In genomic region chr17:87368481-87368880, GRCm38 (mm10) we compare ENCODE assay signal across 25 mouse cellular contexts. TPM values are rescaled to one million over a fixed set of nuclear protein-coding genes. Genes with fewer than 3 reads are reported as not detected.
DNase-seq lines count a peak whose midpoint lies in the region; ATAC-seq and TF ChIP-seq lines count a peak whose summit lies in the region.
"Had no signal": no experiment of that assay in that cellular context is flagged by ENCODE, and none has a peak within 500 bp of the region (broad histone marks: within the 10 kb centered on the region; RNA-seq: fewer than 3 reads in every experiment).

No protein-coding gene starts in this region.

- WGBS in bone marrow, adult 2 months = 82% methylated on average over 10 of the region's 10 CpGs
- WGBS in liver, postnatal 0 days (ENCODE audit: insufficient replicate concordance) = 88% methylated on average over 10 of the region's 10 CpGs

- no peak for DNase-seq in gastrocnemius, adult 2 months
- DNase-seq in gastrocnemius, adult 18-20 months (ENCODE audit: low spot score) = no peak
- no peak for DNase-seq in left cerebral cortex, adult 2 months (ENCODE audit: extremely low spot score in 1 of 2, low spot score in 2 of 2)
- DNase-seq in left cerebral cortex, adult 9 months (ENCODE audit: low spot score in 2 of 2) = no peak
- DNase-seq in natural killer cell, adult 2 months (ENCODE audit: low spot score in 2 of 2) = peak; percentile 70 to 86
- DNase-seq in liver, postnatal 0 days = no peak
- no peak for DNase-seq in adrenal gland, postnatal 4 days (ENCODE audit: low spot score in 2 of 2)
- DNase-seq: adrenal gland, postnatal 14 days; cerebellum, adult 2 months; heart, adult 18-20 months; heart, postnatal 10 days; left cerebral cortex, postnatal 4 days; lung, embryonic 14.5 days; retina, postnatal 1 day; right cerebral cortex, postnatal 4 days had no signal

- no peaks in the 10 kb centered on the region for H3K9me3 ChIP-seq in liver, postnatal 0 days (ENCODE audit: low read length)
- H3K9me3 ChIP-seq: embryonic facial prominence, embryonic 15.5 days; forebrain, embryonic 13.5 days had no signal

- TF ChIP-seq EP300 in liver, postnatal 0 days (IDR thresholded peaks at IDR 0.05; ENCODE audit: low read depth) = no peak

- H3K36me3 ChIP-seq in liver, postnatal 0 days (replicated peaks; ENCODE audit: insufficient read depth, low read length) = peaks cover 6% of the 10 kb centered on the region; the same call in 1 of the 2 replicates
- H3K36me3 ChIP-seq: embryonic facial prominence, embryonic 15.5 days had no signal

- no peak for ATAC-seq in liver, postnatal 0 days
- ATAC-seq: activated CD4-positive, CD25-positive, alpha-beta regulatory T cell, adult 4 months had no signal

- no peaks in the 10 kb centered on the region for H3K27me3 ChIP-seq in liver, postnatal 0 days (ENCODE audit: insufficient read depth, low read length)
- H3K27me3 ChIP-seq: embryonic facial prominence, embryonic 15.5 days; forebrain, embryonic 13.5 days; Patski had no signal

- no peak overlapping the region for H3K4me3 ChIP-seq in gastrocnemius, adult 2 months
- H3K4me3 ChIP-seq in left cerebral cortex, adult 2 months = no peak overlapping the region
- no peak overlapping the region for H3K4me3 ChIP-seq in bone marrow, adult 2 months (replicated peaks; ENCODE audit: control insufficient read depth, low read depth, low read length)
- no peak overlapping the region for H3K4me3 ChIP-seq in liver, postnatal 0 days (ENCODE audit: low read depth, low read length)
- H3K4me3 ChIP-seq: embryonic facial prominence, embryonic 15.5 days; forebrain, embryonic 13.5 days had no signal

- no peak overlapping the region for H3K4me2 ChIP-seq in liver, postnatal 0 days (ENCODE audit: low read depth, low read length)
- H3K4me2 ChIP-seq: embryonic facial prominence, embryonic 15.5 days; forebrain, embryonic 13.5 days; liver, embryonic 11.5 days; lung, embryonic 14.5 days had no signal

- no peaks in the 10 kb centered on the region; the same call in 1 of the 2 replicates for H3K4me1 ChIP-seq in bone marrow, adult 2 months (ENCODE audit: control insufficient read depth, insufficient read depth, low read length)
- H3K4me1 ChIP-seq in liver, postnatal 0 days (ENCODE audit: insufficient read depth) = peaks cover 19% of the 10 kb centered on the region

- H3K27ac ChIP-seq in gastrocnemius, adult 2 months = peak overlapping the region; percentile 91
- H3K27ac ChIP-seq in left cerebral cortex, adult 2 months = peak overlapping the region; percentile 78
- peak overlapping the region; percentile 17; the same call in 1 of the 2 replicates for H3K27ac ChIP-seq in bone marrow, adult 2 months (ENCODE audit: control insufficient read depth, insufficient read depth, low read depth, low read length, poor library complexity)
- no peak overlapping the region for H3K27ac ChIP-seq in liver, postnatal 0 days (ENCODE audit: low read depth)

- no peak for TF ChIP-seq POLR2A in bone marrow, adult 2 months (IDR thresholded peaks at IDR 0.05; ENCODE audit: borderline replicate concordance, control insufficient read depth, low read depth, low read length)

- intact Hi-C loops in gastrocnemius, adult 2 months (cut with DNase I) = no loop called here
- intact Hi-C loops in left cerebral cortex, adult 2 months (cut with DNase I) = no loop called here

- no peak for TF ChIP-seq CTCF in gastrocnemius, adult 2 months (IDR thresholded peaks at IDR 0.05)
- no peak for TF ChIP-seq CTCF in left cerebral cortex, adult 2 months (IDR thresholded peaks at IDR 0.05)
- TF ChIP-seq CTCF in bone marrow, adult 2 months (IDR thresholded peaks at IDR 0.05; ENCODE audit: control insufficient read depth, insufficient read depth, low read length) = no peak
- no peak for TF ChIP-seq CTCF in liver, postnatal 0 days (IDR thresholded peaks at IDR 0.05; ENCODE audit: low read depth)

- H3K9ac ChIP-seq in liver, postnatal 0 days (replicated peaks) = no peak overlapping the region
- H3K9ac ChIP-seq: embryonic facial prominence, embryonic 15.5 days; forebrain, embryonic 13.5 days; lung, embryonic 14.5 days had no signal

RNA-seq across cellular contexts. Expression of gene Stpg4, which starts 59.1 kb away (rescaled TPM):
- total RNA-seq in gastrocnemius, adult 2 months (2021) = not detected
- total RNA-seq in gastrocnemius, adult 18-20 months (2021) = not detected
- total RNA-seq in left cerebral cortex, adult 2 months (2021) = not detected
- polyA plus RNA-seq in bone marrow, adult 2 months (2011; ENCODE audit: insufficient read depth, insufficient read length, low replicate concordance, missing spikeins) = not detected in 2 replicates
- not detected in 2 replicates for polyA plus RNA-seq in liver, postnatal 0 days (2015; fragmentation: Nextera tagmentation; extraction: Ambion mirVana)
- under 1 TPM in 1 of 2 experiments, not detected in 1; 0.51 TPM for total RNA-seq in adrenal gland, postnatal 4 days (2021)
- total RNA-seq: adrenal gland, postnatal 14 days; gastrocnemius, adult 8-10 months; heart, adult 18-20 months; heart, postnatal 10 days; layer of hippocampus, postnatal 36 days; left cerebral cortex, postnatal 4 days had no signal
- polyA plus RNA-seq: activated CD4-positive, CD25-positive, alpha-beta regulatory T cell, adult 4 months; cerebellum, adult 2 months; embryonic facial prominence, embryonic 15.5 days; forebrain, embryonic 13.5 days; hindbrain, postnatal 0 days; kidney, adult 2 months; liver, embryonic 11.5 days; lung, embryonic 14.5 days; Patski had no signal

Comparison
In these comparisons a context has a peak if more than half of its experiments do, and no peak if none do; other contexts are left out.
1. DNase-seq: peak in natural killer cell, adult 2 months (2 of 2); none in gastrocnemius, adult 2 months (single experiment), gastrocnemius, adult 18-20 months (single experiment), left cerebral cortex, adult 2 months (0 of 2), left cerebral cortex, adult 9 months (0 of 2), liver, postnatal 0 days (single experiment) and adrenal gland, postnatal 4 days (0 of 2).